Mouse (Mus musculus): Measurements from ENCODE around the gene Hnrnph1. TPM values are rescaled to one million over a fixed set of nuclear protein-coding genes. Genes with fewer than 3 reads are reported as not detected.

The Hnrnph1 gene
- polyA plus RNA-seq (2014; fragmentation: Illumina TruSeq; extraction: RNeasy Lipid Tissue Mini Kit (QIAGEN cat#74804); ENCODE audit: low read depth, low replicate concordance), result 464 TPM

DNA sequence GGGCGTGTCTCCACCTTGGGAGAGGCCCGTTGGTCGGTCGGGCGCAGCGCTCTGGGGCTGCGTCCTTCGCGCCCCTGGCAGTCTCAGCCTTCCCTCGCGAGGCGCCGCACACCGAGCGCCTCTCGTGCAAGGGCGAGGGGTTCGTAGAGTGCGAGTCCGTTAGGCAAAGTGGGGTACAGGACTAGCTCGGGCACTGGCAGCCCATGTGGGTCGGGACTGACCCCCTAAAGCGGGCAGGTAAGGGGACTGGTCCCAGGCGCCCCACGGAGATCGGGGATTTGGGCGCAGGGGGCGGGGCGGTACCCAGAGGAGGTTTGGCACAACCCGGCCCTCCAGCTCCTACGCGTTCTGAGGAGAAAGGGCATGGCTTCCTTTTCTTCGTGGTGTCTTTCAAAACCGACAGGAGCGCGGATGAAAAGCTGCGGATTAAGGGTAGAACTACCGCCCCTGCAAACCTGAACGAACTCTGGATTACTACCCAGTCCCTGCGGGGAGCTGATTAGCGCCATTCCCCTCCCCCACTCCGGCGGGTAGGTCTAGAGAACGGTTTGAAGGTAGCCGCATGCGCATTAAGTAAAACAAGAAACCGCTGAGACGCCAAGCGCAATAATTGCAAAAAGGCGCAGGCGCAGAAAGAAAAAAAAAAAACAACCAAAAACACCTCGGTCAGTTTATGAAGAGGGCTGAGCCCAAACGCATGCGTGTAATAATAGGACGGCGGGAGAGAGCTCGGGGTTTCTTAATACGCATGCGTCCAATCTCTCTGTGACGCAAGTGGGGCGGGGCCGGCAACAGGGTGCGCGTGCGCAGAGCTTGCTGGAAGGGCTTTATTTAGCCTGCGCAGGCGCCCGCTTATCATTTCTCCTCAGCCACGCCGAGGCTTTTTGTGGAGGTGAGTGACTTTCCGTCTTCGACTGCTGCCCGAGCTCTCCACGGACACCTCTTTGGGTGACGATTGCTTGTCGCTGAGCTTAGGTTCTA, at the start of gene Hnrnph1:
TSS of gene Hnrnph1 (plus strand) at position 80 of the 981 bp plus-strand sequence.

GRCm38 (mm10) chr11:50354162-50354561, 22.6 kb upstream of the Hnrnph1 start, which contains the start of gene Cby3:
Cby3 (plus strand) TSS chr11:50354462.

DNA sequence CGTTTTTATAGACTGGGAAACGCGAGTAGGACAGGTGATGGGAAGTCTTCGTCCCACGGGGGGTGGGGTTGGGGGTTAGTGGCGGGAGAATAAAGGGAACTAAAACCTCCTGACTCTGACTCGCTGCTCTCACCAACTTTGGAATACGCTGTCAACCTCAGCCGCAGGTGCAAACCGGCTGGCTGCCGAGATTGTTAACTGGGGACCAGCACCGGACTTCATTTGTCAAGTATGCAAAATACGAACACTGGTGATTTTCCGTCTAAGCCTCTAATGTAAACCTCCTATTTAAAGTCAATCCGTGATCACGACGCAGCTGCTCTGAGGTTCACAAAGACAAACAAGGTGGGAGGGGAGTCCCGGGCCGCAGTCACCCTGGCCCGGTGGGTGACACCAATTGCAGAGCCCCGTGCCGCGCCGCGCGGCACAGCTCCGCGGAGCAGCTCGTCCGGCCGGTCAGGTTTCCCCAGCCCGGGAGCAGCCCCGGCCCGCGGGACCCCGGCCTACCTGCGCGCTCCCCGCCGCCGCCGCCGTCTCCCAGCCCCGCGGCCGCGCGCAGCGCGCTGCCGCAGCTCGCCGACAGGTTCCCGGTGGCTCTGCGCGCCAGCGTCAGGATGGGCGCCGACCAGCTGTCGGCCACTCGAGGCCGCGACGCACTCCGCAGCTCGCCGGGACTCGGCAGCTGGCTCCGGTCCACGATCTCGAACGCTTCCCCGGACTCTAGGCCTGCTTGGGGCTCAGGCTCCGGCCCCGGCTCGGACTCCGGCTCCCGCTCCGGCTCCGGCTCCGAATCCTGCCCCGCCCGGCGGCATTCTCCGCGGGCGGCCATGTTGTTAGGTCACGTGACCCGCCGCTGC, 53.7 kb downstream of the Hnrnph1 start, which contains the start of gene Rufy1:
TSS of gene Rufy1 (minus strand) at position 849 of the 857 bp plus-strand sequence.

Other genes starting within 250 kb of the Hnrnph1 start
- gene Tbc1d9b, start 245.6 kb upstream of the Hnrnph1 start, polyA plus RNA-seq (2014; fragmentation: Illumina TruSeq; extraction: RNeasy Lipid Tissue Mini Kit (QIAGEN cat#74804); ENCODE audit: low read depth, low replicate concordance), result 5.8 TPM
- 0.49 TPM for gene Mrnip, start 202.5 kb upstream of the Hnrnph1 start, polyA plus RNA-seq (2014; fragmentation: Illumina TruSeq; extraction: RNeasy Lipid Tissue Mini Kit (QIAGEN cat#74804); ENCODE audit: low read depth, low replicate concordance)
- gene Sqstm1, start 166.2 kb upstream of the Hnrnph1 start, polyA plus RNA-seq (2014; fragmentation: Illumina TruSeq; extraction: RNeasy Lipid Tissue Mini Kit (QIAGEN cat#74804); ENCODE audit: low read depth, low replicate concordance), result 323 TPM
- 3.7 TPM for gene Mgat4b, start 166.1 kb upstream of the Hnrnph1 start, polyA plus RNA-seq (2014; fragmentation: Illumina TruSeq; extraction: RNeasy Lipid Tissue Mini Kit (QIAGEN cat#74804); ENCODE audit: low read depth, low replicate concordance)
- not detected for gene Ltc4s, start 138.4 kb upstream of the Hnrnph1 start, polyA plus RNA-seq (2014; fragmentation: Illumina TruSeq; extraction: RNeasy Lipid Tissue Mini Kit (QIAGEN cat#74804); ENCODE audit: low read depth, low replicate concordance)
- gene Maml1, start 84.7 kb upstream of the Hnrnph1 start, polyA plus RNA-seq (2014; fragmentation: Illumina TruSeq; extraction: RNeasy Lipid Tissue Mini Kit (QIAGEN cat#74804); ENCODE audit: low read depth, low replicate concordance), result 5.7 TPM
- 736 TPM for gene Canx, start 51.3 kb upstream of the Hnrnph1 start, polyA plus RNA-seq (2014; fragmentation: Illumina TruSeq; extraction: RNeasy Lipid Tissue Mini Kit (QIAGEN cat#74804); ENCODE audit: low read depth, low replicate concordance)
- not detected for gene Cby3, start 22.5 kb upstream of the Hnrnph1 start, polyA plus RNA-seq (2014; fragmentation: Illumina TruSeq; extraction: RNeasy Lipid Tissue Mini Kit (QIAGEN cat#74804); ENCODE audit: low read depth, low replicate concordance)
- gene Rufy1, start 54.1 kb downstream of the Hnrnph1 start, polyA plus RNA-seq (2014; fragmentation: Illumina TruSeq; extraction: RNeasy Lipid Tissue Mini Kit (QIAGEN cat#74804); ENCODE audit: low read depth, low replicate concordance), result 59.8 TPM
- gene Adamts2, start 225.1 kb downstream of the Hnrnph1 start, polyA plus RNA-seq (2014; fragmentation: Illumina TruSeq; extraction: RNeasy Lipid Tissue Mini Kit (QIAGEN cat#74804); ENCODE audit: low read depth, low replicate concordance), result 0.44 TPM

All from kidney, adult 10 weeks (tissue).